Mouse (Mus musculus): Measurements from ENCODE around the gene Mccc1.

DNA sequence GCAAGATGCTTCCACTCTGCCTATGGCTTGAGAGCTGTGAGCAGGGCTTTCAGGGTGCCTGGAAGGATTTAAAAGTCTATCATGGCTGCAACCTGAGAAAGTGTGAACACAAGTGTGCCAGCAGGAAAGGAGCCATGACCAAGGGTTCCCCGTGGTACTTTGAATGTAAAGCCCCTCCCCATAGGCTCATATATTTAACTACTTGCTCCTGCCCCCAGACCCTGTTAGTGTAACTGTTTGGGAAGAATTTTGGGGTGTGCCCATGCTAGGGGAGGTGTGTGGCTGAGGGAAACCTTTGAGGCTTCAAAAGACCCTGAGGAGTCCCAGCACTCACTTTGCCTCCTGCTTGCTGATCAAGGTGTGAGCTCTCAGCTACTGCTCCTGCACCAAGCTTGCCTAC is 47.3 kb downstream of the Mccc1 start:
- TF ChIP-seq POLR2A (IDR thresholded peaks at IDR 0.05; ENCODE audit: control insufficient read depth, low read depth, low read length) (no peak), CTCF (IDR thresholded peaks at IDR 0.05; ENCODE audit: control insufficient read depth, insufficient read depth, insufficient replicate concordance, low read depth, low read length) (no peak)
